Mouse (Mus musculus): ENCODE measurements around the gene Taf6l. TPM values are rescaled to one million over a fixed set of nuclear protein-coding genes. Genes with fewer than 3 reads are reported as not detected.

Gene Taf6l
- 38.8 and 41.8 TPM in 2 replicates for polyA plus RNA-seq (2016; fragmentation: Nextera tagmentation; extraction: Ambion mirVana)

GRCm38 (mm10) chr19:8786008-8786781, at the start of gene Taf6l:
TSS of gene Taf6l (minus strand) at chr19:8786417.
- peak within 1 kb of the TSS; percentile 72 for H3K4me3 ChIP-seq (replicated peaks)
- H3K4me1 ChIP-seq (replicated peaks) = peaks cover 10% of the 10 kb centered on the region
- WGBS = 1% methylated on average over 32 of the region's 32 CpGs
- no peaks in the 10 kb centered on the region for H3K9me3 ChIP-seq
- H3K4me2 ChIP-seq = peak within 1 kb of the TSS; percentile 70
- H3K9ac ChIP-seq (replicated peaks) = peak within 1 kb of the TSS; percentile 69
- H3K36me3 ChIP-seq = peaks cover 37% of the 10 kb centered on the region
- H3K27me3 ChIP-seq = no peaks in the 10 kb centered on the region
- peak; percentile 98 for ATAC-seq (ENCODE audit: insufficient number of reproducible peaks, insufficient read depth, low FRiP score, low TSS enrichment, low read depth)
- H3K27ac ChIP-seq = peak within 1 kb of the TSS; percentile 89

DNA sequence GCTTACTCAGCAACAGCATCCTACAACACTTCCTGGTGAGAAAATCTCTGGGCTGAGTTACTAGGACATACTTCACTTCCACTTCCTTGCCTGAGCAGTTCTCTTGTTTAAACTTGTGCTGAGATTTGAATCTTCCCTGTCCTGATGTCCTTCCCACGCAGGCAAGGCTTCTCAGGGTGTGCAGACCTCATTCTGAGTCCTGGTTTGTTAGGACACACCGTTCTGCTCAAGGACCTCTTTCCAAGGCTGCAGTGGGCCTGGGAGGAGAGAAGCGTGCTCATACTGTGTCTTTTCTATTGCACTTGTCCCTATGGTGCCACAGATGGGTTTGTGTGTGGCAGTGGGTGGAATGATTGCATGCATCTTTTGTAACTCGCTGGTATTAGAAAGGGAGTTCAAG, 46.8 kb upstream of the Taf6l start:
- Histone ChIP-seq H3K4me1 (replicated peaks) (peaks cover under 1% of the 10 kb centered on the region; the same call in 1 of the 2 replicates), H3K4me3 (replicated peaks) (no peak overlapping the region), H3K36me3 (peaks cover 84% of the 10 kb centered on the region), H3K9me3 (no peaks in the 10 kb centered on the region), H3K27me3 (no peaks in the 10 kb centered on the region), H3K4me2 (no peak overlapping the region), H3K27ac (no peak overlapping the region), H3K9ac (replicated peaks) (no peak overlapping the region)
- ATAC-seq (ENCODE audit: insufficient number of reproducible peaks, insufficient read depth, low FRiP score, low TSS enrichment, low read depth) = no peak
- WGBS = 93% methylated on average over 4 of the region's 4 CpGs

GRCm38 (mm10) chr19:8831262-8831661, 45.0 kb upstream of the Taf6l start:
- H3K9me3 ChIP-seq = no peaks in the 10 kb centered on the region
- WGBS = 87% methylated on average over 11 of the region's 11 CpGs
- H3K36me3 ChIP-seq = peaks cover 99% of the 10 kb centered on the region

GRCm38 (mm10) chr19:8830664-8831063, 44.4 kb upstream of the Taf6l start:
- Histone ChIP-seq H3K4me1 (replicated peaks) (no peaks in the 10 kb centered on the region), H3K27ac (no peak overlapping the region), H3K27me3 (no peaks in the 10 kb centered on the region), H3K4me3 (replicated peaks) (no peak overlapping the region), H3K9me3 (no peaks in the 10 kb centered on the region), H3K9ac (replicated peaks) (no peak overlapping the region), H3K36me3 (peaks cover 100% of the 10 kb centered on the region), H3K4me2 (no peak overlapping the region)
- WGBS = 94% methylated on average over 8 of the region's 8 CpGs
- no peak for ATAC-seq (ENCODE audit: insufficient number of reproducible peaks, insufficient read depth, low FRiP score, low TSS enrichment, low read depth)

More at GRCm38 (mm10) chr19:8831262-8831661, 45.0 kb upstream of the Taf6l start:
- Histone ChIP-seq H3K4me3 (replicated peaks) (no peak overlapping the region), H3K4me2 (no peak overlapping the region), H3K9ac (replicated peaks) (no peak overlapping the region), H3K27me3 (no peaks in the 10 kb centered on the region), H3K27ac (no peak overlapping the region), H3K4me1 (replicated peaks) (no peaks in the 10 kb centered on the region)
- no peak for ATAC-seq (ENCODE audit: insufficient number of reproducible peaks, insufficient read depth, low FRiP score, low TSS enrichment, low read depth)

DNA sequence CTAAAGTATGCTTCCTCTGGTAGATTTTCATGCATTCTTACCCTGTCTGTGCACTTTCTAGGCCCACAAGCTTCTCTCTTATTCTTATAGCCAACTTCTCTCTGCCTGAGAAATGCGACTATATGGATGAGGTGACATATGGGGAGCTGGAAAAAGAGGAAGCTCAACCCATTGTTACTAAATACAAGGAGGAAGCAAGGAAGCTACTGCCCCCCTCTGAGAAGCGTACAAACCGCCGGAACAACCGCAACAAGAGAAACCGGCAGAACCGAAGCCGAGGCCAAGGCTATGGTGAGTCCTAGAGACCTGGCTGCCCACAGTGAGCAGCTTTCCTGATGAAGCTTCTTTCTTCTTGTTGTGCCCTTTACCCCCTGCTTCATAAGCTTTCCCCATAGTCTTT, 43.4 kb upstream of the Taf6l start, which contains the start of gene AC129217.1:
Gene AC129217.1 (plus strand): TSS at position 114 of the 400 bp plus-strand sequence.
- no peak within 1 kb of the TSS for H3K9ac ChIP-seq (replicated peaks)
- H3K4me1 ChIP-seq (replicated peaks) = no peaks in the 10 kb centered on the region
- peaks cover 99% of the 10 kb centered on the region for H3K36me3 ChIP-seq
- ATAC-seq (ENCODE audit: insufficient number of reproducible peaks, insufficient read depth, low FRiP score, low TSS enrichment, low read depth) = no peak
- H3K27me3 ChIP-seq = no peaks in the 10 kb centered on the region
- no peak within 1 kb of the TSS for H3K4me3 ChIP-seq (replicated peaks)
- WGBS = 95% methylated on average over 8 of the region's 8 CpGs
- no peak within 1 kb of the TSS for H3K4me2 ChIP-seq
- H3K27ac ChIP-seq = no peak within 1 kb of the TSS
- no peaks in the 10 kb centered on the region for H3K9me3 ChIP-seq

DNA sequence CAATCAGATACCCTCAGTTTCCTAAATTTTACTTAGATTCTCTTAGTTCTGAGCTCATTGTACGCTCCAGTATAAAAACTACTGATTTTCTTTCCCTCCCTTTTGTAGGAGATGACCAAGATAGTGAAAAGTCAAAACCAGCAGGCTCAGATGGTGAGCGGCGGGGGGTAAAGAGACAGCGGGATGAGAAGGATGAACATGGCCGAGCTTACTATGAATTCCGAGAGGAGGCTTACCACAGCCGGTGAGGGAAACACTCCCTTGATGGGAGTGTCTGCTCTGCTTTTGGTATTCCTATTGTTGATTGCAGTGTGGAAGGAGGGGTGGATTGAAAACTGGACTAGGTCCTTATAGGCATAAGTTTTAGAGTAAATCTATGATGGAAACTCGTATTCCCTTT, 36.5 kb upstream of the Taf6l start:
- peaks cover 50% of the 10 kb centered on the region for H3K36me3 ChIP-seq
- H3K9ac ChIP-seq (replicated peaks) = 0 out of 2 replicates have a peak overlapping the region, but pooled peaks have one; percentile 0
- H3K4me1 ChIP-seq (replicated peaks) = peaks cover 26% of the 10 kb centered on the region
- no peaks in the 10 kb centered on the region for H3K9me3 ChIP-seq
- H3K27me3 ChIP-seq = no peaks in the 10 kb centered on the region
- 87% methylated on average over 8 of the region's 8 CpGs for WGBS
- no peak overlapping the region for H3K27ac ChIP-seq
- H3K4me3 ChIP-seq (replicated peaks) = peak overlapping the region; percentile 100
- H3K4me2 ChIP-seq = peak overlapping the region; percentile 99
- no peak for ATAC-seq (ENCODE audit: insufficient number of reproducible peaks, insufficient read depth, low FRiP score, low TSS enrichment, low read depth)

DNA sequence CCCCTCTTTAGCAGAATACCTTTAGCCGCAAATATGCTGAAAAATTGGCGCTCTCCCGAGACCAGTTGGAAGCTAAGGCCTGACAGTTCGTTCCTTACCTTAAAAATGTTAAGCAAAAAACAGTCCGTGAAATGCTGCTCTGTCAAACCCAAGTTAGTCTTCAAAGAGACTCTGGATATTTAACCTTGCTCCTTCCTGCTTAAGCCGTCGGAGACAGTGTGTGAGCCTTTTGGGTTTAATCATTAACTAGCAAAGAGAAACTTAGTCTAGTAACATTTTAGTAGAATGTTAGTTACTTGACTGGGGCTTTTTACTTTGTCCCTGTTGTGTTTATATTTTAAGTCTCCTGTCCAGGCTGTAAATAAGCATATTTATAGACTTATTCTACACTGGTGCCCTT, 34.9 kb upstream of the Taf6l start:
- ATAC-seq (ENCODE audit: insufficient number of reproducible peaks, insufficient read depth, low FRiP score, low TSS enrichment, low read depth) = no peak
- WGBS = 2% methylated on average over 7 of the region's 7 CpGs
- Histone ChIP-seq H3K36me3 (peaks cover 45% of the 10 kb centered on the region), H3K27ac (no peak overlapping the region; the same call in 1 of the 2 replicates), H3K4me1 (replicated peaks) (peaks cover 38% of the 10 kb centered on the region), H3K4me2 (peak overlapping the region; percentile 99), H3K9ac (replicated peaks) (peak overlapping the region; percentile 97), H3K9me3 (no peaks in the 10 kb centered on the region), H3K4me3 (replicated peaks) (peak overlapping the region; percentile 100), H3K27me3 (no peaks in the 10 kb centered on the region)

DNA sequence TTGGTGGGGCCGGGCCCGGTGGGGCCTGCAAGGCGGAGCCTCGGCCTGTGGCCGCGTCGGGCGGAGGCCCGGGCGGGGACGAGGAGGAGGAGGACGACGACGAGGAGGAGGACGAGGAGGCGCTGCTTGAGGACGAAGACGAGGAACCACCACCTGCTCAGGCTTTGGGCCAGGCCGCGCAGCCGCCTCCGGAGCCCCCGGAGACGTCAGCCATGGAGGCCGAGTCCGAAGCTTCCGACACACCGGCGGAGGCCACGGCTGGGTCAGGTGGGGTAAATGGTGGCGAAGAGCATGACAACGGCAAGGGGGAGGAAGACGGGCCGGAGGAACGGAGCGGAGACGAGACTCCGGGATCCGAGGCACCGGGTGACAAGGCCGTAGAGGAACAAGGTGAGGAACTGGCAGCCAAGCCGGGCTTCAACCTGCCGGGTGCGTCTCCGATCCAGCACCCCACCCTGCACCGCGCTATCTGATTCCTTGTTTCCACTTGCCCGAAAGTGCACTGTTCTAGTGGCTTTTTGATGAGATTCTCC, 34.3 kb upstream of the Taf6l start:
- Histone ChIP-seq H3K27ac (peak overlapping the region; percentile 99), H3K9me3 (no peaks in the 10 kb centered on the region), H3K36me3 (peaks cover 45% of the 10 kb centered on the region), H3K4me3 (replicated peaks) (peak overlapping the region; percentile 100), H3K4me2 (peak overlapping the region; percentile 99), H3K4me1 (replicated peaks) (peaks cover 41% of the 10 kb centered on the region), H3K27me3 (no peaks in the 10 kb centered on the region), H3K9ac (replicated peaks) (peak overlapping the region; percentile 97)
- no peak for ATAC-seq (ENCODE audit: insufficient number of reproducible peaks, insufficient read depth, low FRiP score, low TSS enrichment, low read depth)
- WGBS = under 1% methylated on average over 47 of the region's 48 CpGs

DNA sequence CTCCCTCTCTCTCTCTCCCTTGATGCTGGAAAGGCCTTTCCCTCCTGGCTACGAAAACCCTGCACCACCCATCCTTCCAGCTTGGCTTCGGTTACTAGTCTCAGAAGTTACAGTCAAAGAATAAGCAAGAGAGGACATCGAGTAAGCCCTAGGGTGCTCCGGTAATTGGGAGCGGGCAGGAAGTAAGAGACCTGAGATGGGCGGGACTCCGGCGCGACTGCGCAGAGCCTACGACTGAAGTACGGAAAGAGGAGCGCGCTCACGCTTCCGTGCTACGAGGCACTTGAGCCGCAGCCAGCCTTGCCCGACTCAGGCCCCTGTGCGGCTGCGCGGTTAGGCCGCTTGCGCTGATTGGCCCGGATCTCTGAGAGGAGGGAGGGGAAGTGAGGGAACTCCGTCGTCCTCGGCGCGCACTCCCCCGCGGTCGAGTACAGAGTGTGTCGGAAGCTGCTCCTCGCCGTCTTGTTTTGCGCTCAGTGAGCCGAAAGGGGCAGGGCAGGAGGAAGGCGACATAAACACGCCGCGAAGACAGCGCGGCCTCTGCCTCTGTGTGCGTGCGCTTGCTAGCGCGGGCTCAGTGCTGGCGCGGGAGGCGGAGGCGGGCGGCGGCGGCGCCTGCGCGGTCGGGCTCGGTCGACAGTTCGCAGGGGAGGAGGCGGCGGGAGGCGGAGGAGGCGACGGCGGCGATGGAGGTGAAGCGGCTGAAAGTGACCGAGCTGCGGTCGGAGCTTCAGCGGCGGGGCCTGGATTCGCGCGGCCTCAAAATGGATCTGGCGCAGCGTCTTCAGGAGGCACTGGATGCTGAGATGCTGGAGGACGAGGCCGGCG, 33.6 kb upstream of the Taf6l start, which contains the start of gene Hnrnpul2:
Gene Hnrnpul2 (plus strand): TSS at position 415 of the 828 bp plus-strand sequence.
- peak within 1 kb of the TSS; percentile 100 for H3K4me3 ChIP-seq (replicated peaks)
- ATAC-seq (ENCODE audit: insufficient number of reproducible peaks, insufficient read depth, low FRiP score, low TSS enrichment, low read depth) = peak; percentile 98
- under 1% methylated on average over 79 of the region's 83 CpGs for WGBS
- no peaks in the 10 kb centered on the region for H3K27me3 ChIP-seq
- H3K36me3 ChIP-seq = peaks cover 45% of the 10 kb centered on the region
- H3K4me2 ChIP-seq = peak within 1 kb of the TSS; percentile 99
- peaks cover 41% of the 10 kb centered on the region for H3K4me1 ChIP-seq (replicated peaks)
- H3K9ac ChIP-seq (replicated peaks) = peak within 1 kb of the TSS; percentile 97
- peak within 1 kb of the TSS; percentile 99 for H3K27ac ChIP-seq
- H3K9me3 ChIP-seq = no peaks in the 10 kb centered on the region

- under 1% methylated on average over 33 of the region's 33 CpGs for WGBS
- peak; percentile 93 for ATAC-seq (ENCODE audit: insufficient number of reproducible peaks, insufficient read depth, low FRiP score, low TSS enrichment, low read depth)
- Histone ChIP-seq H3K36me3 (peaks cover 43% of the 10 kb centered on the region), H3K27me3 (no peaks in the 10 kb centered on the region), H3K9me3 (no peaks in the 10 kb centered on the region), H3K4me1 (replicated peaks) (peaks cover 41% of the 10 kb centered on the region), H3K9ac (replicated peaks) (peak within 1 kb of the TSS; percentile 97), H3K27ac (peak within 1 kb of the TSS; percentile 99), H3K4me3 (replicated peaks) (peak within 1 kb of the TSS; percentile 100), H3K4me2 (peak within 1 kb of the TSS; percentile 99)
Observed at GRCm38 (mm10) chr19:8818801-8819595, 32.8 kb upstream of the Taf6l start, which contains the start of gene Ttc9c. TSS of gene Ttc9c (minus strand) at chr19:8819333.

Measured in limb, embryonic 12.5 days (tissue).